Mouse (Mus musculus) forebrain, embryonic 13.5 days (tissue): ENCODE measurements around the gene Pnkp. TPM values are rescaled to one million over a fixed set of nuclear protein-coding genes. Genes with fewer than 3 reads are reported as not detected.
A peak's percentile ranks its signal among the peaks of the same experiment; 100 is the strongest.

Experiments
- ATAC-seq: fragments of 200-750 bp; cut with Nextera tagmentation; 2 replicates; pipeline ENCODE4 v1.8.0; 2017
- H3K27ac ChIP-seq: fragments of 300-500 bp; sonication (generic); 2 replicates; pipeline ENCODE4 v1.5.1; 2015; ENCODE audit warnings: inconsistent platforms, mild to moderate bottlenecking, moderate library complexity
- H3K27me3 ChIP-seq: fragments of 300-500 bp; sonication (generic); 2 replicates; pipeline ENCODE4 v1.6.1; 2015; ENCODE audit warnings: mild to moderate bottlenecking, inconsistent platforms
- H3K36me3 ChIP-seq: fragments of 300-500 bp; sonication (generic); 2 replicates; pipeline ENCODE4 v1.6.1; 2015; ENCODE audit warnings: mild to moderate bottlenecking, inconsistent platforms; ENCODE audit not compliant: poor library complexity, severe bottlenecking
- H3K4me1 ChIP-seq: fragments of 300-500 bp; sonication (generic); 2 replicates; pipeline ENCODE4 v1.6.1; 2015; ENCODE audit warnings: inconsistent platforms
- H3K4me2 ChIP-seq: fragments of 300-500 bp; sonication (generic); 2 replicates; pipeline ENCODE4 v1.6.1; 2015; ENCODE audit warnings: inconsistent platforms, mild to moderate bottlenecking, moderate library complexity
- H3K4me3 ChIP-seq: fragments of 300-500 bp; sonication (generic); 2 replicates; pipeline ENCODE4 v1.5.1; 2015; ENCODE audit warnings: mild to moderate bottlenecking, inconsistent platforms
- H3K9ac ChIP-seq: fragments of 300-500 bp; sonication (generic); 2 replicates; pipeline ENCODE4 v1.6.1; 2015; ENCODE audit warnings: mild to moderate bottlenecking, inconsistent platforms
- H3K9me3 ChIP-seq: fragments of 300-500 bp; sonication (generic); replicated peaks from 2 replicates; pipeline ENCODE4 v1.6.1; 2016; ENCODE audit warnings: inconsistent platforms
- WGBS: fragments of 180-500 bp; shearing (Covaris S2); methylation state at CpG from one replicate; pipeline ENCODE4 v1.1.7; 2015; 5-methylcytosine and 5-hydroxymethylcytosine counted together
- polyA plus RNA-seq: library from polyadenylated mRNA; unstranded; fragments of >200 nt; fragmentation: Nextera tagmentation; extraction: Ambion mirVana; gene quantifications from 2 replicates; pipeline ENCODE4 v1.2.1, GENCODE M21; 2015

The Pnkp gene
- polyA plus RNA-seq, 1 experiment from 2014 or later: 34.9 TPM

DNA sequence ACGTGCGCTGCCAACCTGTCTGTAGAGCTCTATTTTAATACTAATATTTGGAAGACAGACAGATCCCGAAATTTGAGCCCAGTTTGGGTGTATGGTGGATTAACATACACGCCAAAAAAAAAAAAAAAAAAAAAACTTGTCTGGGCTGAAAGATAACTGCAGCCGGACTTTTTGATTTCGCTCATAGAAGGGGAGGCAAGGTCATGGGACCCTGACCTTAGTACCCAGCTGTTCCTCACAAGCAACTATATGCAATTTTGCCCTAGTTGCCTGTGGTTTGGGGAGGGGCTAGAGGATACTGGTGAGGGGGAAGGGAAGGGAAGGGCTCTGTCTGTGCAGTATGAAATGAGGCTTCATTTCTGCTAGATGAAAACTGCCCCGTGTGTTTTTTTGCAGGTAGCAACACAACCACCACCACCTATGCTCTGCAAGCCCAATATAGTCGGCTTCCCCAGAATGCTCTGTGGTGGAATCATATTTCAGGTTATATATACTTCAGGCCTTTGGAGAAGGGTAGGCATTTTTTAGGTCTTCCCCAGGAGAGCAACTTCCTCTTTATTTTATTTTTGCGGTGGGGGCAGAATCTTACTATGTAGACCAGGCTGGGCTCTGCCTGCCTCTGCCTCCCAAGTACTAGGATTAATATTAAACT, 548 bp upstream of the Pnkp start:
- peak overlapping the region; percentile 98 for H3K4me2 ChIP-seq
- peaks cover 27% of the 10 kb centered on the region for H3K36me3 ChIP-seq
- H3K9me3 ChIP-seq: no peaks in the 10 kb centered on the region
- no peak for ATAC-seq
- H3K9ac ChIP-seq: peak overlapping the region; percentile 87
- no peaks in the 10 kb centered on the region for H3K27me3 ChIP-seq
- H3K27ac ChIP-seq: peak overlapping the region; percentile 94
- H3K4me3 ChIP-seq: peak overlapping the region; percentile 78
- peaks cover 67% of the 10 kb centered on the region for H3K4me1 ChIP-seq
- 66% methylated on average over 9 of the region's 9 CpGs for WGBS

DNA sequence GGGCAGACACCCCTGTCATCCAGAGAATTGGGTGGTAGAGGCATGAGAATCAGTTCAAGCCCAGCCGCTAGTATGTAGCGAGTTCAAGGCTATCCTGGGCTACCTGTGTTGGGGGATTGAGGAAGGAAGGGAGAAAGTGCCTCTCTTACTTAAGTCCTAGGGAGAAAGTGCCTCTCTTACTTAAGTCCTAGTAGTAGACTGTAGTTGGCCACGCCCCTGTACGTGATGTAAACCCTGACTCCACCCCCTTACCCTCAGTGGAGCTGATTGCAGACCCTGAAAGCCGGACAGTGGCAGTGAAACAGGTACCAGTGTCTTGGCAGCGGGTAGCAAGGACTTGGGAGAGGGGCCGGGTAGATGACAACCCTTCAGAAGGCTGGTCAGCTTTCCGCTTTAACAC, 966 bp downstream of the Pnkp start:
- Histone ChIP-seq H3K27me3 (no peaks in the 10 kb centered on the region), H3K4me3 (peak overlapping the region; percentile 78), H3K9me3 (no peaks in the 10 kb centered on the region), H3K4me2 (peak overlapping the region; percentile 98), H3K27ac (0 out of 2 replicates have a peak overlapping the region, but pooled peaks have one; percentile 94), H3K36me3 (peaks cover 33% of the 10 kb centered on the region), H3K9ac (peak overlapping the region; percentile 87), H3K4me1 (peaks cover 58% of the 10 kb centered on the region)
- 28% methylated on average over 8 of the region's 8 CpGs for WGBS
- no peak for ATAC-seq

DNA sequence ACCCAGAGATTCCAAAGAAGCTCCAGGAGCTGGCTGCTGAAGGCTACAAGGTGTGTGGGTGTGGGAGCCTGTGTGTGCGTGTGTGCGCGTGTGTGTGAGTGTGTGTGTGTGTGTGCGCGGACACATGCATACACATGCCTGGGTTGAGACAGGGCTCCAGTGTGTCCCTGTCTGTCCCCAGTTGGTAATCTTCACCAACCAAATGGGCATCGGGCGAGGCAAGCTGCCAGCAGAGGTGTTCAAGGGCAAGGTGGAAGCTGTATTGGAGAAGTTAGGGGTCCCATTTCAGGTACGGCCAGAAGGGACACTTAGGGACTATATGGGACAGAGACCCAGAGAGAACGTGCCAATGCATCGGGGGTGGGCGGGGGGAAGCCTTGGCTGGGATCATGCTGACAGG, 3.0 kb downstream of the Pnkp start:
- no peaks in the 10 kb centered on the region for H3K27me3 ChIP-seq
- peaks cover 47% of the 10 kb centered on the region for H3K4me1 ChIP-seq
- H3K4me3 ChIP-seq: no peak overlapping the region
- ATAC-seq: no peak
- no peaks in the 10 kb centered on the region for H3K9me3 ChIP-seq
- no peak overlapping the region for H3K27ac ChIP-seq
- H3K9ac ChIP-seq: no peak overlapping the region
- WGBS: 94% methylated on average over 11 of the region's 11 CpGs
- H3K4me2 ChIP-seq: no peak overlapping the region
- H3K36me3 ChIP-seq: peaks cover 47% of the 10 kb centered on the region

DNA sequence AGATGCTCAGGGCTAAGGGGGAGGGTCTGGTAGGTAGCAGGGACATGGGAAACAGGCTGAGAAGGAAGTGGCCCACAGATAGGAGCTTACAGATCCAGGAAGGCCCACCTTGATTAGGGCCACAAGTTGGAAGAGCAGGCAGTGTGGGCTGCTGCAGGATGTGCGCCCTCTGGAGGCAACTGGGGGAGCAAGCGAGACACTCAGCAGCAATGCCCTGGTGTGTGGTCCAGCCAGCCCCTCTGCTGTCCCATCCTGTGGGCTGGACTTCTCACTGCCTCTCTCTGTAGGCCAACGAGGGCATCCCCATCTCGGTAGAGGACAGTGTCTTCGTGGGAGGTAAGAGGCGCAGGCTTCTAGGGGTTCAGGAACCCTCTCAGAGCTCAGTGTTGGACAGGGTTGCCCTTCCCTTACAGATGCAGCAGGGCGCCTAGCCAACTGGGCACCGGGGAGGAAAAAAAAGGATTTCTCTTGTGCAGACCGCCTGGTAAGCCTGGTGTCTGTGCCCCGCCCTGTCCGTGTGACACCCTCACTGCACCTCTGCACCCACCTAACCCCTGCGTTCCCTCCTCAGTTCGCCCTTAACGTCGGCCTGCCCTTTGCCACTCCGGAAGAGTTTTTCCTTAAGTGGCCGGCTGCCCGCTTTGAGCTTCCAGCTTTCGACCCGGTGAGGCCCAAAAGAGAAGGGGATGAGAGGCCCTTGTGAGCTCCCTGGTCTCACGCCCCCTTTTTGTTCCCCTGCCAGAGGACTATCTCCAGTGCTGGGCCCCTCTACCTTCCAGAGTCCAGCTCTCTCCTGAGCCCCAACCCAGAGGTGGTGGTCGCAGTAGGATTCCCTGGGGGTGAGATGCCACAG, 3.9 kb downstream of the Pnkp start:
- WGBS: 55% methylated on average over 22 of the region's 22 CpGs
- Histone ChIP-seq H3K4me1 (peaks cover 49% of the 10 kb centered on the region), H3K36me3 (peaks cover 56% of the 10 kb centered on the region), H3K27ac (peak overlapping the region; percentile 72), H3K4me3 (no peak overlapping the region), H3K4me2 (peak overlapping the region; percentile 22; the same call in 1 of the 2 replicates), H3K27me3 (no peaks in the 10 kb centered on the region), H3K9me3 (no peaks in the 10 kb centered on the region), H3K9ac (0 out of 2 replicates have a peak overlapping the region, but pooled peaks have one; percentile 34)
- peak; percentile 37 for ATAC-seq

DNA sequence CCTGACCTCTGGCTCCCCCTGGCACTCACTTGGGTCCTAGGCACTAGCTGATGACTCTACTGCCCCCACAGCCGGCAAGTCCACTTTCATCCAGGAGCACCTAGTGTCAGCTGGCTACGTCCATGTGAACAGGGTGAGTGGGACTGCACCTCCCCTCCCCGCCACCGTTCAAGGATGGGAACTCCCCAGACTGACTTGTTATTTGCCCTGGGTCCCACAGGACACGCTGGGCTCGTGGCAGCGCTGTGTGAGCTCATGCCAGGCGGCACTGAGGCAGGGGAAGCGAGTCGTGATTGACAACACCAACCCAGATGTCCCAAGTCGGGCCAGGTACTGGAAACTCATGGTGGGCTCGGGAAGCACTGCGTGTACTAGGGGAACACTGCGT, 4.5 kb downstream of the Pnkp start:
- peaks cover 52% of the 10 kb centered on the region for H3K4me1 ChIP-seq
- H3K9me3 ChIP-seq: no peaks in the 10 kb centered on the region
- H3K27me3 ChIP-seq: no peaks in the 10 kb centered on the region
- 80% methylated on average over 14 of the region's 14 CpGs for WGBS
- H3K27ac ChIP-seq: no peak overlapping the region; the same call in 1 of the 2 replicates
- H3K4me2 ChIP-seq: no peak overlapping the region
- no peak overlapping the region for H3K9ac ChIP-seq
- no peak for ATAC-seq
- H3K36me3 ChIP-seq: peaks cover 63% of the 10 kb centered on the region
- H3K4me3 ChIP-seq: no peak overlapping the region

DNA sequence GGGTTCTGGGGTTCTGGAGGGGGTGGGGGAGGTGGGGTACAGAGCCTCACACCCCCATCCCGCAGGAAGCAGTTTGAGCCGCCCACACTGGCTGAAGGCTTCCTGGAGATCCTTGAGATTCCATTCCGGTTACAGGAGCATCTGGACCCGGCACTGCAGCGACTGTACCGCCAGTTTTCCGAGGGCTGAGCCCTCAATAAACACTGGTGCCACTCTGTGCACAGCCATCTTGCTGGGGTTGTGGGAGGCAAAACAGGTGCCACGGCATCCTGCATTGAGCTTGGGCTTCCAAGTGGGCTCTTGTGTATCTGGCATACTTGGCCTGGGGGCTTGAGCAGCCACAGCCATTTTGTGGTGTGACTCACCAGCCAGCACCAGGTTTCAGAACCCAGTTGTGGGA, 5.5 kb downstream of the Pnkp start:
- Histone ChIP-seq H3K9ac (no peak overlapping the region), H3K36me3 (peaks cover 69% of the 10 kb centered on the region), H3K27ac (no peak overlapping the region), H3K4me1 (peaks cover 58% of the 10 kb centered on the region), H3K9me3 (no peaks in the 10 kb centered on the region), H3K27me3 (no peaks in the 10 kb centered on the region), H3K4me3 (no peak overlapping the region), H3K4me2 (no peak overlapping the region)
- no peak for ATAC-seq
- 86% methylated on average over 8 of the region's 8 CpGs for WGBS

DNA sequence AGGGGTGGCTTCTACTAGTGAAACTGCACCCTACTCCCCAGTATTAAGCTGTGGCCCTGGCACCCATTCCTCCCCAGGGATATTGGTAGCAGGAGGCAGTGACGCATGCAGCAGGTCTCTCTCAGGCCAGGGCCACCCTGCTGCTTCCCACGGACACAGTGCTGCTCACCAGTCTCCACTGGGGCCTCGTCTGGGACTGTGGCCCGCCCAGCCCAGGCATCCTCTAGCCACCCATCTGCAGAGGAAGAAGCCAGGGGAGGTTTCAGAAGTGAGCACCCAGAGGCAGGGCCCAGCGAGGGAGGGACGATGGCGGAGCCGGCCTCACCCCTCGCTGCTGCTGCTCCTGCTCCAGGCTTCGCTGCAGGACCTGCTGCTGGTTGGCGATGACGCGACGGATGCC, 6.3 kb downstream of the Pnkp start:
- WGBS: 91% methylated on average over 14 of the region's 14 CpGs
- H3K9ac ChIP-seq: no peak overlapping the region
- peaks cover 58% of the 10 kb centered on the region for H3K4me1 ChIP-seq
- H3K9me3 ChIP-seq: no peaks in the 10 kb centered on the region
- H3K4me3 ChIP-seq: 0 out of 2 replicates have a peak overlapping the region, but pooled peaks have one; percentile 4
- H3K27ac ChIP-seq: no peak overlapping the region
- H3K4me2 ChIP-seq: no peak overlapping the region
- no peaks in the 10 kb centered on the region for H3K27me3 ChIP-seq
- H3K36me3 ChIP-seq: peaks cover 69% of the 10 kb centered on the region
- ATAC-seq: no peak

DNA sequence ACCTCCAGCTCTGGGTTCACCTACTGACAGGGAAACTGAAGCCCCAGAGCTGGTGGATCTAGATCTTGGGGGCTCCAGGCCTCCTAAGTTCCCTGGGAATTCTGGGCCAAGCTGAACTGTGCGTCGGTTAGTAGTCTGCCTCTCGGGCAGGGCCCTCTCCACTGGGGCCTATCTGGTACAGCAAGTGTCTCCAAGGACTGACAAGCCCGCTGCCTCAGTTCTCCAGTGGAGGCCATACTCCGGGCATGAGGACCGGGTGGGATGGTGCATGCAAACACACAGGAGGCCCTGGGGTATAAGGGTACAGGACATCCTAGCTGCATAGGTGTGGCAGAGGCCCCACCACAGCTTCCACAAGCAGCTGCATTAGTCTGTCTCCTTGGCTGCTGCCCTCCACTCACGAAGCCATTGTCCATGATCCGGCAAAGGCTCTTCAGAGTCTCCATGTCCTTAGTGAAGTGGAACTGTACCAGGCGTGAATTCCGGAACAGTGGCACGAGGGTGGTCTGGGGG, 7.1 kb downstream of the Pnkp start:
- Histone ChIP-seq H3K27ac (no peak overlapping the region), H3K4me2 (no peak overlapping the region; the same call in 1 of the 2 replicates), H3K4me3 (no peak overlapping the region), H3K27me3 (no peaks in the 10 kb centered on the region), H3K9ac (no peak overlapping the region), H3K4me1 (peaks cover 55% of the 10 kb centered on the region), H3K36me3 (peaks cover 69% of the 10 kb centered on the region), H3K9me3 (no peaks in the 10 kb centered on the region)
- no peak for ATAC-seq
- 84% methylated on average over 11 of the region's 11 CpGs for WGBS

DNA sequence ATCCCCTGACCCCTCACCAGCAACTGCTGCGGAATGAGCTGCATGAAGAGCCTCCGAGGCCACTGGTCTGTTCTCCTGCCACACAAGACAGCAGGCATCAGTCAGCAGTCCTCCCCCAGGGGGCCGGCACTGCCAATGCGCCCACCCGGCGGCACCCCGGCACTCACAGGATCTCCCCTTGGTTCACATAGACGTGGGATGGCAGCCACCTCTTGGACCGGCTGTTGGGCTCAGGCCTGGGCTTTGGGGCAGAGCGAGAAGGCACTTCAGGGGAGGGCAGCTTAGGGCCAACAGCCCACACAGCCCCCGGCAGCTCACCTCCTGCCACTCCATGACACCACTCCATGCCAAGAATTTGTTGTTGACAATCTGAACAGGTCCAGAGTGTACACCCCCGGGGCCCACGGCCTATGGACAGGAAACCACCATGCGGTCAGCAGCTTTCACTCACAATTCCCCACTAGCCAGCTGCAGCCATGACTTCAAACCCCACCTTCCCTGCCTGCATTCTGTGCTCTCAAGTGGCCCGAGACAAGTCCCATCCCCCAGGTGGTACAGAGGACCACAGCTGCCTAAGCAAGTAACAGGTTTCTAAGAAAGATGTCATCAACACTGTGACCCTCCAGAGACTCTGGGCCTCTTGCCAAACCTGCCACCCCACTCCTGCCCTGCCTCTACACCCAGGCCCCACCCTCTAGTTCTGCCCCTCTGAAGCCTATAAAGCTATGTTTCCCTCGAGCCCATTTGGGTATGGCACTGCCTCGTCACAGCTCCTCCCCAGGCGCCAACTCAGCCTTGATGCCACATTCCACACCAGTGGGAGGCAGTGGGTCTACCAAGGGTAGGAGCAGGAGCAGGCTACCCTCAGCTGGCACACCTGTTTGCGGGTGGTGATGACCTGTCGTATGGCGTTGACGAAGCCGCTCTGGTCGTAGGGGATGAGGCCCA, 7.9 kb downstream of the Pnkp start:
- peak overlapping the region; percentile 32; the same call in 1 of the 2 replicates for H3K27ac ChIP-seq
- 0 out of 2 replicates have a peak overlapping the region, but pooled peaks have one; percentile 94 for H3K4me2 ChIP-seq
- H3K36me3 ChIP-seq: peaks cover 63% of the 10 kb centered on the region
- peaks cover 55% of the 10 kb centered on the region for H3K4me1 ChIP-seq
- no peaks in the 10 kb centered on the region for H3K9me3 ChIP-seq
- 87% methylated on average over 24 of the region's 24 CpGs for WGBS
- H3K4me3 ChIP-seq: 0 out of 2 replicates have a peak overlapping the region, but pooled peaks have one; percentile 0
- peak overlapping the region; percentile 51; the same call in 1 of the 2 replicates for H3K9ac ChIP-seq
- no peaks in the 10 kb centered on the region for H3K27me3 ChIP-seq
- ATAC-seq: no peak

DNA sequence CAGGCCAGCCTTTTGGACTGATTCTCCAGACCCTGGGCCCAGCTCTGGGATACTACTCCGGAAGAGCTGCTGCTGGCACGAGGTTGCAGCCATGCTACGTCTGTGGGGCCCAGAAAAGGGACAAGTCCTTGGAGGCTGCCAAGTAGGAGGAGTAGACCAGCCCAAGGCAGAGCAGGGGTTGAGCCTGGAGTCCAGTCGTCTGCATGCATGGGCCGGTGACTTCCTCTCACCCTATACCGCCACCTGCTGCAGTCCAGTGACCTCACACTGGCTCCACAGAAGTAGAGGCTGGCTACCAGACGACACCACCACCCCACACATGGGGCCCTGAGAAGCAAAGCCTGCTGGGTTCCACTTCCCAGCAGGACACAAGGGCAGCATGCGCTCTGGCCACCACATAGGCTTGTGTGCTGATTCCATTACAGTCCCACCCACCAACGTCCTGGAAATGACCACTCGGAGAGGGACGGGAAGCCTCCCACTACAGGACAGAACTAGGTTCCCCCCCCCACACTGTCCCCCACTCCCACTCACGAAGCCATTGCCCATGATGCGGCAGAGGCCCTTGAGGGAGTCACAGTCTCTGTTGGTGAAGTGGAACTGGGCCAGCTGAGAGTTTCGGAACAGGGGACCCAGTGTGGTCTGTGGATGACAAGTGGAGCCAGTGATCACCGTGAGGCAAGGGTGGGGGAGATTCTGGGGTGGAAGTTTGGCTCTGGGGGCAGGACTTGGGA, 9.5 kb downstream of the Pnkp start:
- peak overlapping the region; percentile 31 for H3K27ac ChIP-seq
- WGBS: 59% methylated on average over 15 of the region's 15 CpGs
- ATAC-seq: no peak
- peaks cover 56% of the 10 kb centered on the region for H3K36me3 ChIP-seq
- peaks cover 59% of the 10 kb centered on the region for H3K4me1 ChIP-seq
- H3K4me3 ChIP-seq: peak overlapping the region; percentile 95
- peak overlapping the region; percentile 94 for H3K4me2 ChIP-seq
- no peaks in the 10 kb centered on the region for H3K9me3 ChIP-seq
- peak overlapping the region; percentile 51 for H3K9ac ChIP-seq
- no peaks in the 10 kb centered on the region for H3K27me3 ChIP-seq
